Mouse (Mus musculus): ENCODE results near the gene Tubd1.
"Not testable (repeated sequence)": the region's sequence is repeated elsewhere in the genome, so short reads cannot be mapped to it uniquely, and the experiment has no call there.

- not testable (repeated sequence) for TF ChIP-seq CTCF, POLR2A (IDR thresholded peaks at IDR 0.05; ENCODE audit: insufficient read depth, low read depth, low read length)
Observed at GRCm38 (mm10) chr11:86533302-86533701, 11.5 kb upstream of the Tubd1 start.
